Mouse (Mus musculus): Measurements from ENCODE around the gene Ifng. TPM values are rescaled to one million over a fixed set of nuclear protein-coding genes. Genes with fewer than 3 reads are reported as not detected.

The Ifng gene
- polyA plus RNA-seq, 1 experiment from 2014 or later = not detected

- Histone ChIP-seq H3K4me1 (ENCODE audit: control insufficient read depth, insufficient read depth, low read length) (no peaks in the 10 kb centered on the region; the same call in 1 of the 2 replicates), H3K27me3 (ENCODE audit: control insufficient read depth, insufficient read depth, low read length) (no peaks in the 10 kb centered on the region), H3K36me3 (ENCODE audit: control insufficient read depth, insufficient read depth, low read length) (no peaks in the 10 kb centered on the region), H3K4me3 (ENCODE audit: low read depth, low read length) (no peak overlapping the region), H3K27ac (ENCODE audit: low read depth, low read length) (no peak overlapping the region), H3K9me3 (replicated peaks; ENCODE audit: control insufficient read depth, low read length) (no peaks in the 10 kb centered on the region), H3K9ac (ENCODE audit: low read depth, low read length) (no peak overlapping the region), H3K4me2 (no peak overlapping the region)
- WGBS (ENCODE audit: insufficient replicate concordance) = 76% methylated on average over 6 of the region's 6 CpGs
- ATAC-seq (replicated peaks; ENCODE audit: insufficient number of reproducible peaks, low FRiP score, low TSS enrichment) = no peak
Observed at GRCm38 (mm10) chr10:118442999-118443398, 2.2 kb downstream of the Ifng start.

DNA sequence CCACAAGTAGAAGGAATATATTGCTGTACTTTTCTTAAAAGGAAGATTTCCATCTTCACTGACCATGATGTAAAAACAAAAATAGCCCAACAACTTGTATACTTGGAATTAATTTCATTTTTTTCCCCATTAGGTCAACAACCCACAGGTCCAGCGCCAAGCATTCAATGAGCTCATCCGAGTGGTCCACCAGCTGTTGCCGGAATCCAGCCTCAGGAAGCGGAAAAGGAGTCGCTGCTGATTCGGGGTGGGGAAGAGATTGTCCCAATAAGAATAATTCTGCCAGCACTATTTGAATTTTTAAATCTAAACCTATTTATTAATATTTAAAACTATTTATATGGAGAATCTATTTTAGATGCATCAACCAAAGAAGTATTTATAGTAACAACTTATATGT lies 4.2 kb downstream of the Ifng start:
- 83% methylated on average over 6 of the region's 6 CpGs for WGBS (ENCODE audit: insufficient replicate concordance)
- ATAC-seq (replicated peaks; ENCODE audit: insufficient number of reproducible peaks, low FRiP score, low TSS enrichment) = no peak
- Histone ChIP-seq H3K4me2 (no peak overlapping the region), H3K4me3 (ENCODE audit: low read depth, low read length) (no peak overlapping the region), H3K27me3 (ENCODE audit: control insufficient read depth, insufficient read depth, low read length) (no peaks in the 10 kb centered on the region), H3K36me3 (ENCODE audit: control insufficient read depth, insufficient read depth, low read length) (no peaks in the 10 kb centered on the region), H3K9ac (ENCODE audit: low read depth, low read length) (no peak overlapping the region), H3K4me1 (ENCODE audit: control insufficient read depth, insufficient read depth, low read length) (no peaks in the 10 kb centered on the region; the same call in 1 of the 2 replicates), H3K27ac (ENCODE audit: low read depth, low read length) (no peak overlapping the region), H3K9me3 (replicated peaks; ENCODE audit: control insufficient read depth, low read length) (no peaks in the 10 kb centered on the region)

DNA sequence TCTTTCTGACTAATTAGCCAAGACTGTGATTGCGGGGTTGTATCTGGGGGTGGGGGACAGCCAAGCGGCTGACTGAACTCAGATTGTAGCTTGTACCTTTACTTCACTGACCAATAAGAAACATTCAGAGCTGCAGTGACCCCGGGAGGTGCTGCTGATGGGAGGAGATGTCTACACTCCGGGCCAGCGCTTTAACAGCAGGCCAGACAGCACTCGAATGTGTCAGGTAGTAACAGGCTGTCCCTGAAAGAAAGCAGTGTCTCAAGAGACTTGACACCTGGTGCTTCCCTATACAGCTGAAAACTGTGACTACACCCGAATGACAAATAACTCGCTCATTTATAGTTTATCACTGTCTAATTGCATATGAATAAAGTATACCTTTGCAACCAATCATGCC lies 4.7 kb downstream of the Ifng start:
- no peak for ATAC-seq (replicated peaks; ENCODE audit: insufficient number of reproducible peaks, low FRiP score, low TSS enrichment)
- WGBS (ENCODE audit: insufficient replicate concordance) = 55% methylated on average over 8 of the region's 8 CpGs
- Histone ChIP-seq H3K4me1 (ENCODE audit: control insufficient read depth, insufficient read depth, low read length) (no peaks in the 10 kb centered on the region; the same call in 1 of the 2 replicates), H3K9me3 (replicated peaks; ENCODE audit: control insufficient read depth, low read length) (no peaks in the 10 kb centered on the region), H3K27ac (ENCODE audit: low read depth, low read length) (no peak overlapping the region), H3K27me3 (ENCODE audit: control insufficient read depth, insufficient read depth, low read length) (no peaks in the 10 kb centered on the region), H3K4me3 (ENCODE audit: low read depth, low read length) (no peak overlapping the region), H3K9ac (ENCODE audit: low read depth, low read length) (no peak overlapping the region), H3K4me2 (peak overlapping the region; percentile 12; the same call in 1 of the 2 replicates), H3K36me3 (ENCODE audit: control insufficient read depth, insufficient read depth, low read length) (no peaks in the 10 kb centered on the region)

DNA sequence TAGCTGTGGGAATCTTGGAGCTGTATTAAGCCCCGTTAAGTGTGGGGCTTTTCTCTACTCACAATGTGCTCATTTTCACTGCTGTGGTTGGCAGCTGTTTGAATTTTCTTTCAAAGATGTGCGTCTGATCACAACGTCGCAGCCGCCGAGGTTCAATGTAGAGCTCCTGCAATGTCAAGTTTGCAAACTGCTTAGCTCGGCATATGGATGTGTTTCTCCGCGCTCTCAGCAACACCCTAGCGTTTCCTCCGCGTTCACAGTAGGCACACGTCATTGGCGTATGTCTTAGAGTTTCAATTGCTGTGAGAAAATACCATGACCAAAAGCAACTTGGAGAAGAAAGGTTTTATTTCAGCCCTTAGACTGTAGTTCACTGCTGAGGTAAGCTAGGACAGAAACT lies 5.1 kb downstream of the Ifng start:
- no peak overlapping the region for H3K9ac ChIP-seq (ENCODE audit: low read depth, low read length)
- H3K36me3 ChIP-seq (ENCODE audit: control insufficient read depth, insufficient read depth, low read length) = no peaks in the 10 kb centered on the region
- H3K27ac ChIP-seq (ENCODE audit: low read depth, low read length) = no peak overlapping the region
- ATAC-seq (replicated peaks; ENCODE audit: insufficient number of reproducible peaks, low FRiP score, low TSS enrichment) = no peak
- H3K9me3 ChIP-seq (replicated peaks; ENCODE audit: control insufficient read depth, low read length) = no peaks in the 10 kb centered on the region
- H3K27me3 ChIP-seq (ENCODE audit: control insufficient read depth, insufficient read depth, low read length) = no peaks in the 10 kb centered on the region
- no peaks in the 10 kb centered on the region; the same call in 1 of the 2 replicates for H3K4me1 ChIP-seq (ENCODE audit: control insufficient read depth, insufficient read depth, low read length)
- 79% methylated on average over 14 of the region's 14 CpGs for WGBS (ENCODE audit: insufficient replicate concordance)
- H3K4me3 ChIP-seq (ENCODE audit: low read depth, low read length) = no peak overlapping the region
- H3K4me2 ChIP-seq = peak overlapping the region; percentile 12

- Histone ChIP-seq H3K4me1 (ENCODE audit: control insufficient read depth, insufficient read depth, low read length) (no peaks in the 10 kb centered on the region), H3K4me2 (no peak overlapping the region), H3K9me3 (replicated peaks; ENCODE audit: control insufficient read depth, low read length) (no peaks in the 10 kb centered on the region), H3K27me3 (ENCODE audit: control insufficient read depth, insufficient read depth, low read length) (no peaks in the 10 kb centered on the region), H3K4me3 (ENCODE audit: low read depth, low read length) (no peak overlapping the region), H3K36me3 (ENCODE audit: control insufficient read depth, insufficient read depth, low read length) (no peaks in the 10 kb centered on the region), H3K27ac (ENCODE audit: low read depth, low read length) (no peak overlapping the region), H3K9ac (ENCODE audit: low read depth, low read length) (no peak overlapping the region)
- no peak for ATAC-seq (replicated peaks; ENCODE audit: insufficient number of reproducible peaks, low FRiP score, low TSS enrichment)
- 72% methylated on average over 2 of the region's 2 CpGs for WGBS (ENCODE audit: insufficient replicate concordance)
Observed at GRCm38 (mm10) chr10:118451747-118452146, 10.9 kb downstream of the Ifng start.

GRCm38 (mm10) chr10:118458729-118459128 lies 17.9 kb downstream of the Ifng start:
- H3K4me2 ChIP-seq = no peak overlapping the region
- H3K9ac ChIP-seq (ENCODE audit: low read depth, low read length) = no peak overlapping the region
- H3K36me3 ChIP-seq (ENCODE audit: control insufficient read depth, insufficient read depth, low read length) = no peaks in the 10 kb centered on the region
- no peaks in the 10 kb centered on the region for H3K9me3 ChIP-seq (replicated peaks; ENCODE audit: control insufficient read depth, low read length)
- no peaks in the 10 kb centered on the region for H3K27me3 ChIP-seq (ENCODE audit: control insufficient read depth, insufficient read depth, low read length)
- no peak overlapping the region for H3K4me3 ChIP-seq (ENCODE audit: low read depth, low read length)
- WGBS (ENCODE audit: insufficient replicate concordance) = 79% methylated on average over 4 of the region's 4 CpGs
- no peak overlapping the region for H3K27ac ChIP-seq (ENCODE audit: low read depth, low read length)
- no peak for ATAC-seq (replicated peaks; ENCODE audit: insufficient number of reproducible peaks, low FRiP score, low TSS enrichment)
- no peaks in the 10 kb centered on the region for H3K4me1 ChIP-seq (ENCODE audit: control insufficient read depth, insufficient read depth, low read length)

GRCm38 (mm10) chr10:118461126-118461767 lies 20.4 kb downstream of the Ifng start:
- Histone ChIP-seq H3K4me2 (no peak overlapping the region), H3K4me1 (ENCODE audit: control insufficient read depth, insufficient read depth, low read length) (no peaks in the 10 kb centered on the region), H3K36me3 (ENCODE audit: control insufficient read depth, insufficient read depth, low read length) (no peaks in the 10 kb centered on the region), H3K4me3 (ENCODE audit: low read depth, low read length) (no peak overlapping the region), H3K27ac (ENCODE audit: low read depth, low read length) (no peak overlapping the region), H3K27me3 (ENCODE audit: control insufficient read depth, insufficient read depth, low read length) (no peaks in the 10 kb centered on the region), H3K9me3 (replicated peaks; ENCODE audit: control insufficient read depth, low read length) (no peaks in the 10 kb centered on the region; the same call in 1 of the 2 replicates), H3K9ac (ENCODE audit: low read depth, low read length) (no peak overlapping the region)
- WGBS (ENCODE audit: insufficient replicate concordance) = 74% methylated on average over 6 of the region's 6 CpGs
- no peak for ATAC-seq (replicated peaks; ENCODE audit: insufficient number of reproducible peaks, low FRiP score, low TSS enrichment)

- WGBS (ENCODE audit: insufficient replicate concordance) = 63% methylated on average over 6 of the region's 6 CpGs
- Histone ChIP-seq H3K4me2 (no peak overlapping the region), H3K4me3 (ENCODE audit: low read depth, low read length) (no peak overlapping the region), H3K9ac (ENCODE audit: low read depth, low read length) (no peak overlapping the region), H3K27me3 (ENCODE audit: control insufficient read depth, insufficient read depth, low read length) (no peaks in the 10 kb centered on the region), H3K27ac (ENCODE audit: low read depth, low read length) (no peak overlapping the region), H3K9me3 (replicated peaks; ENCODE audit: control insufficient read depth, low read length) (no peaks in the 10 kb centered on the region; the same call in 1 of the 2 replicates), H3K4me1 (ENCODE audit: control insufficient read depth, insufficient read depth, low read length) (no peaks in the 10 kb centered on the region), H3K36me3 (ENCODE audit: control insufficient read depth, insufficient read depth, low read length) (no peaks in the 10 kb centered on the region)
- ATAC-seq (replicated peaks; ENCODE audit: insufficient number of reproducible peaks, low FRiP score, low TSS enrichment) = no peak
Observed at GRCm38 (mm10) chr10:118466481-118466880, 25.6 kb downstream of the Ifng start.

DNA sequence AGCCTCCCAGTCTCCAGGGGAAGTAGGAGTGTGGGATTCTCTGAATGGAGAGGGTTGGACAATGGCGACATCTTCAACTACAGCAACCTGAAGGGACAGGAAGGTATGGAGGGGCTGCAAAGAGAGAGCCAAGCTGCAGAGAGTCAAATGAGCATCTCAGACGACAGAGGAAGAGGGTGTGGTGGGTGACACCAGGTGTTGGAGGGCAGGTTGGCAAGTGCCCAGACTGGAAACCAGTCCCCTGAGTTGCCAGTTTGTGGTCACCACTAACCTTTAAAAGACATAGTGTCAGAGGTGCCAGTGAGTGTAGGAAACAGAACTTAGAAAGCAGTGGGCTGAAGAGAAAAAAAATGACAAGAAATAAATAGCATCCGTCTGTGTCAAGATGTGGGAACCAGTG lies 28.2 kb downstream of the Ifng start:
- H3K9me3 ChIP-seq (replicated peaks; ENCODE audit: control insufficient read depth, low read length) = no peaks in the 10 kb centered on the region; the same call in 1 of the 2 replicates
- H3K4me1 ChIP-seq (ENCODE audit: control insufficient read depth, insufficient read depth, low read length) = no peaks in the 10 kb centered on the region
- H3K27me3 ChIP-seq (ENCODE audit: control insufficient read depth, insufficient read depth, low read length) = no peaks in the 10 kb centered on the region
- 69% methylated on average over 3 of the region's 3 CpGs for WGBS (ENCODE audit: insufficient replicate concordance)
- H3K4me2 ChIP-seq = no peak overlapping the region
- H3K9ac ChIP-seq (ENCODE audit: low read depth, low read length) = no peak overlapping the region
- H3K27ac ChIP-seq (ENCODE audit: low read depth, low read length) = no peak overlapping the region
- no peak overlapping the region for H3K4me3 ChIP-seq (ENCODE audit: low read depth, low read length)
- no peaks in the 10 kb centered on the region for H3K36me3 ChIP-seq (ENCODE audit: control insufficient read depth, insufficient read depth, low read length)
- ATAC-seq (replicated peaks; ENCODE audit: insufficient number of reproducible peaks, low FRiP score, low TSS enrichment) = no peak
